Mouse (Mus musculus): ENCODE data around the gene Vps26b. TPM values are rescaled to one million over a fixed set of nuclear protein-coding genes. Genes with fewer than 3 reads are reported as not detected.
A peak's percentile ranks its signal among the peaks of the same experiment; 100 is the strongest.

Gene Vps26b
- 63.9 and 69.4 TPM in 2 replicates for polyA plus RNA-seq (2015; fragmentation: Nextera tagmentation; extraction: Ambion mirVana)

DNA sequence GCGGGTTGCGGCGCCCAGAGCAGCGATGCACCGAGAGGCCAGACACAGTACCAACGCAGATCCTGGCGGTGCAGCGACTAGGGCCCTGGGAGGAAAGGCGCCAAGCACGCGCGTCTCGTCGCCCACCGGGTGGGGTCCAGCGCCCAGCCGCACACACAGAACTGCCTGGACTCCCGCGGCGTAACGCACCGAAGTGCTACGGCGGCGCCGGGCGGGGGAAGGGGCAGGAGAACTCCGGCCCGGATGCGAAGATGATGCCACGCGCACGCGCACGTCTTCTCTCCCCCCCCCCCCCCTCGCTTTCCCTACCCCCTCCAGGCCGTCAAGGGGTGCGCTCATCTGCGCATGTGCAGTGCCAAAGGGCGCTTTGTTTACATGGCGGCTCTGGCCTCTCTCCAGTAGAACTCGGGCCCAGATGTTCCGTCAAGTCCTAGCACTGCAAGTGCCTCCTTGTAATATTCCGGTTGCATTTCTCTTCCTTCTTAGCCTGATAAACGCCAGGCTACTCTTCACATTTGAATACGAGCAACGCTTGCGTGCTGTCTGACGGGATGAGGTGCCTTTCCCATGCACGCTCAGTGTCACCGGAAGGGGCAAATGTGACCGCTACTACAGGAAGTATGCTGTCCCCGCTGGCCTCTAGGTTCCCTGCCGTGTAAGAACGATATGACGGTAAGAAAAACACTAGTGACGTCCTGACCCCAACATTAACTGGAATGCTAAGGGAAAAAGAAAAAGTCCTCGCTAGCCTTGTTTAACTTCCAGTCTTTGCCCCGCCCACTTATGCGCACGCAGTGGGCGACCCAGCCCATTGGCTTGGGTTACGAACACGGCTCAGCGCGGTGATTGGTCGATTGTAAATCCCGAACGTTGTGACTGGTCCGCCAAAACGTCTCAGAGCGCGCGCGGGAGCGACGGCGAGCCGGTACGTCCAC, at the start of gene Vps26b, which contains the start of gene Ncapd3:
TSS of gene Vps26b (minus strand) at position 238 of the 935 bp plus-strand sequence.
TSS of gene Ncapd3 (plus strand) at position 348 of the 935 bp plus-strand sequence.
- Histone ChIP-seq H3K9me3 (no peaks in the 10 kb centered on the region), H3K27me3 (no peaks in the 10 kb centered on the region), H3K9ac (replicated peaks) (peak within 1 kb of the TSS; percentile 97), H3K4me2 (replicated peaks) (peak within 1 kb of the TSS; percentile 85), H3K4me3 (replicated peaks) (peak within 1 kb of the TSS; percentile 97), H3K27ac (peak within 1 kb of the TSS; percentile 94), H3K4me1 (replicated peaks) (peaks cover 52% of the 10 kb centered on the region), H3K36me3 (no peaks in the 10 kb centered on the region)
- under 1% methylated on average over 74 of the region's 80 CpGs for WGBS
- peak; percentile 93 for ATAC-seq

- no peak overlapping the region for H3K9ac ChIP-seq (replicated peaks)
- H3K36me3 ChIP-seq = peaks cover 62% of the 10 kb centered on the region
- H3K27me3 ChIP-seq = no peaks in the 10 kb centered on the region
- no peak for ATAC-seq
- no peak overlapping the region for H3K27ac ChIP-seq
- no peak overlapping the region for H3K4me3 ChIP-seq (replicated peaks)
- no peaks in the 10 kb centered on the region for H3K4me1 ChIP-seq (replicated peaks)
- no peak overlapping the region for H3K4me2 ChIP-seq (replicated peaks)
- no peaks in the 10 kb centered on the region for H3K9me3 ChIP-seq
Observed at GRCm38 (mm10) chr9:27075812-27076211, 45.9 kb upstream of the Vps26b start.

GRCm38 (mm10) chr9:27074677-27075076, 44.8 kb upstream of the Vps26b start:
- WGBS = 86% methylated on average over 1 of the region's 1 CpGs

GRCm38 (mm10) chr9:27070895-27071294, 41.0 kb upstream of the Vps26b start:
- no peaks in the 10 kb centered on the region for H3K27me3 ChIP-seq
- peaks cover 74% of the 10 kb centered on the region for H3K36me3 ChIP-seq

More at GRCm38 (mm10) chr9:27074677-27075076, 44.8 kb upstream of the Vps26b start:
- Histone ChIP-seq H3K9ac (replicated peaks) (no peak overlapping the region), H3K27ac (no peak overlapping the region), H3K27me3 (no peaks in the 10 kb centered on the region), H3K4me2 (replicated peaks) (no peak overlapping the region), H3K36me3 (peaks cover 64% of the 10 kb centered on the region), H3K9me3 (no peaks in the 10 kb centered on the region), H3K4me1 (replicated peaks) (no peaks in the 10 kb centered on the region), H3K4me3 (replicated peaks) (no peak overlapping the region)
- ATAC-seq = no peak

DNA sequence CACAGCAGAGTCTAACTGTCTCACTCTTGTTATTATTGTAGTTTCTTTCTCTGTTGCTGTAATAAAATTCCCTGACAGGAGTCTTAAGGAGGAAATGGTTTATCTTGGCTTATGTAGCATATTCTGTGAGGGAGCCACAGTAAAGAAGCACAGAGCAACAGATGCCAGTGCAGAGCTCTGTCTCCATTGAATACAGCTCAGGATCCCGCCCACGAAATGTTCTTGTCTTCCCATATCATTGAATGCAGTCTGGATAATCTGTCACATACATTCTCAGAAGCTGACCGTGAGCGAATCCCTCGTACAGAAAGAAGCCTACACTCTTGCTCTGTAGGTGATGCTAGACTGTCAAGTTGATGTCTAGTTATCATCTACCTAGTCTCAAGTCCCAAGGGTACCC, 28.5 kb upstream of the Vps26b start:
- Histone ChIP-seq H3K27me3 (no peaks in the 10 kb centered on the region), H3K9ac (replicated peaks) (no peak overlapping the region), H3K36me3 (peaks cover 90% of the 10 kb centered on the region), H3K4me3 (replicated peaks) (no peak overlapping the region), H3K4me2 (replicated peaks) (no peak overlapping the region), H3K9me3 (no peaks in the 10 kb centered on the region), H3K27ac (no peak overlapping the region), H3K4me1 (replicated peaks) (no peaks in the 10 kb centered on the region)
- no peak for ATAC-seq
- 96% methylated on average over 5 of the region's 5 CpGs for WGBS

More at GRCm38 (mm10) chr9:27070895-27071294, 41.0 kb upstream of the Vps26b start:
- H3K4me1 ChIP-seq (replicated peaks) = no peaks in the 10 kb centered on the region
- no peaks in the 10 kb centered on the region for H3K9me3 ChIP-seq
- 94% methylated on average over 4 of the region's 4 CpGs for WGBS
- H3K9ac ChIP-seq (replicated peaks) = no peak overlapping the region
- H3K4me3 ChIP-seq (replicated peaks) = no peak overlapping the region
- no peak overlapping the region for H3K4me2 ChIP-seq (replicated peaks)
- ATAC-seq = no peak
- no peak overlapping the region for H3K27ac ChIP-seq

DNA sequence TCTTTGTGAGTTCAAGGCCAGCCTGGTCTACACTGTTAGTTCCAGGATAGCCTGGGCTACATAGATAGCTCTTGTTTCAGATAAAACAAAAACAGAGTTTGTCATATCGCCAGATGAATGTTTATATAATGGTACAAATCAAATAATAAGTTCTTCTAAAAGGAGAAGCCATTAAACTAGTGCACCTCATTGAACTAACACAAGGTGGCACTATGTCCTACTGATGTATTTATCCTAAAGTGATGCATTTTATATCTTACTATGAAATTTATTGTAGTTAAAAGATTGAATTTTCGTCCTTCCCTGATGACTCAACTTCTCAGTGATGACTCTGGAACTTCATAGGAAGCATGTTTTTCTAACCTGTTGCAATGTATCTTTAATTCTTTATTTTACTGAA, 19.6 kb upstream of the Vps26b start:
- Histone ChIP-seq H3K9me3 (no peaks in the 10 kb centered on the region), H3K4me3 (replicated peaks) (no peak overlapping the region), H3K4me1 (replicated peaks) (no peaks in the 10 kb centered on the region), H3K4me2 (replicated peaks) (no peak overlapping the region), H3K27ac (no peak overlapping the region), H3K9ac (replicated peaks) (no peak overlapping the region), H3K36me3 (peaks cover 84% of the 10 kb centered on the region), H3K27me3 (no peaks in the 10 kb centered on the region)
- ATAC-seq = no peak
- WGBS = 98% methylated on average over 2 of the region's 2 CpGs

GRCm38 (mm10) chr9:27043892-27044291, 14.0 kb upstream of the Vps26b start:
- no peak for ATAC-seq
- peaks cover 87% of the 10 kb centered on the region for H3K36me3 ChIP-seq
- no peak overlapping the region for H3K4me3 ChIP-seq (replicated peaks)
- no peak overlapping the region for H3K9ac ChIP-seq (replicated peaks)
- no peak overlapping the region for H3K4me2 ChIP-seq (replicated peaks)
- 92% methylated on average over 5 of the region's 5 CpGs for WGBS
- H3K9me3 ChIP-seq = no peaks in the 10 kb centered on the region
- no peak overlapping the region for H3K27ac ChIP-seq
- H3K27me3 ChIP-seq = no peaks in the 10 kb centered on the region
- no peaks in the 10 kb centered on the region for H3K4me1 ChIP-seq (replicated peaks)

- H3K27me3 ChIP-seq = no peaks in the 10 kb centered on the region
- no peaks in the 10 kb centered on the region for H3K36me3 ChIP-seq
- H3K4me3 ChIP-seq (replicated peaks) = peak overlapping the region; percentile 97
- peak overlapping the region; percentile 85 for H3K4me2 ChIP-seq (replicated peaks)
- peak overlapping the region; percentile 70 for H3K9ac ChIP-seq (replicated peaks)
- under 1% methylated on average over 17 of the region's 17 CpGs for WGBS
- H3K4me1 ChIP-seq (replicated peaks) = peaks cover 52% of the 10 kb centered on the region
- no peaks in the 10 kb centered on the region for H3K9me3 ChIP-seq
- peak; percentile 59 for ATAC-seq
- H3K27ac ChIP-seq = no peak overlapping the region
Observed at GRCm38 (mm10) chr9:27030763-27031100, 867 bp upstream of the Vps26b start.

- peak overlapping the region; percentile 94 for H3K27ac ChIP-seq
- H3K36me3 ChIP-seq = no peaks in the 10 kb centered on the region
- H3K27me3 ChIP-seq = no peaks in the 10 kb centered on the region
- H3K9me3 ChIP-seq = no peaks in the 10 kb centered on the region
- ATAC-seq = peak; percentile 43
- under 1% methylated on average over 52 of the region's 52 CpGs for WGBS
- peak overlapping the region; percentile 97 for H3K4me3 ChIP-seq (replicated peaks)
- peaks cover 52% of the 10 kb centered on the region for H3K4me1 ChIP-seq (replicated peaks)
- peak overlapping the region; percentile 85 for H3K4me2 ChIP-seq (replicated peaks)
- peak overlapping the region; percentile 97 for H3K9ac ChIP-seq (replicated peaks)
Observed at GRCm38 (mm10) chr9:27029022-27029827, 640 bp downstream of the Vps26b start.

GRCm38 (mm10) chr9:27026708-27027107, 3.2 kb downstream of the Vps26b start:
- ATAC-seq = no peak
- Histone ChIP-seq H3K4me1 (replicated peaks) (peaks cover 46% of the 10 kb centered on the region), H3K4me3 (replicated peaks) (peak overlapping the region; percentile 97), H3K36me3 (peaks cover 13% of the 10 kb centered on the region; the same call in 1 of the 2 replicates), H3K4me2 (replicated peaks) (peak overlapping the region; percentile 85), H3K27ac (no peak overlapping the region), H3K27me3 (no peaks in the 10 kb centered on the region), H3K9ac (replicated peaks) (no peak overlapping the region), H3K9me3 (no peaks in the 10 kb centered on the region)
- WGBS = 97% methylated on average over 1 of the region's 1 CpGs

DNA sequence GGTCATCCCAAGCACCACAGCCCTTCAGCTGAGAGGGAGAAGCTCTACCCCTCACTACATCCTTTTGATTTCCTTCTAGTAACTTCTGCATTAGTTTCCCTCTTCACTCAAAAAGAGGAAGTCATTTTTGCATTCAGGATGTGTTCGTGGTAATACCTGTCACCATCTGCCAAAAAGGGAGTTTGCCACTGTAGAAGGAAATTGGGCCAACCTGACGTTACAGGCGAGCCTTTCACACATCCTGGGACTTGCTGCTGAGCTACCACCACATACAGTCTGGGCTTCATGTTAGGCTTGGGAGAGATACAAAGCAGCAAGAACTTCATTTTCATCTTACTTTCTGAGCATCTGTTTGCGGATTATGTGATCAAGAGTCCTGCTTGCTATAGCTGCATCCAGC, 6.2 kb downstream of the Vps26b start:
- 94% methylated on average over 4 of the region's 4 CpGs for WGBS

DNA sequence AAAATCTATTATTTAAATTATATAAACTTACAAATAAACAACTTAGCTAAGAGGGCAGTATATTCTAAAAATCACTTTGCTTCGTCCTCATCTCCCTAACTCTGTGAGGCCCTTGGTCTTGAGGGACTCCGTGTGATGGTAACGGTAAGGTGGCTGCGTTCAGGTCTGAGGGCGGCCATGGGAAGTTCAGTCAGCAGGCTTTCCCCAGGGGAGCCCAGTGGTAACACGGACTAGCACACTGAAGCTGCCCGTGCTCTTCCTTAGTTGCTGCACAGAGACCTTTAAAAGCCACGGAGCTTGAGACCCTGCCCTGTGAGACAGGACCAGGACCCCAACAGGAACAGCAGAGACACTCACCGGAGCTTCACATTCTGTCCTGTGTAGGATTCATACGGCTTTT, 10.9 kb downstream of the Vps26b start:
- Histone ChIP-seq H3K9me3 (no peaks in the 10 kb centered on the region), H3K4me2 (replicated peaks) (no peak overlapping the region), H3K4me3 (replicated peaks) (no peak overlapping the region), H3K4me1 (replicated peaks) (0 out of 2 replicates have a peak, but pooled peaks cover 7% of the 10 kb centered on the region), H3K27me3 (no peaks in the 10 kb centered on the region), H3K9ac (replicated peaks) (no peak overlapping the region), H3K27ac (no peak overlapping the region), H3K36me3 (peaks cover 70% of the 10 kb centered on the region)
- 95% methylated on average over 10 of the region's 10 CpGs for whole genome bisulfite sequencing
- ATAC-seq = no peak

More for the DNA sequence above, 6.2 kb downstream of the Vps26b start:
- peaks cover 35% of the 10 kb centered on the region for H3K4me1 ChIP-seq (replicated peaks)
- no peak overlapping the region for H3K9ac ChIP-seq (replicated peaks)
- ATAC-seq = no peak
- no peaks in the 10 kb centered on the region for H3K27me3 ChIP-seq
- H3K4me2 ChIP-seq (replicated peaks) = no peak overlapping the region
- H3K27ac ChIP-seq = no peak overlapping the region
- H3K9me3 ChIP-seq = no peaks in the 10 kb centered on the region
- H3K36me3 ChIP-seq = peaks cover 25% of the 10 kb centered on the region; the same call in 1 of the 2 replicates
- no peak overlapping the region for H3K4me3 ChIP-seq (replicated peaks)

All from midbrain, embryonic 13.5 days (tissue).